Mouse (Mus musculus) kidney, postnatal 36 days (tissue): ENCODE data around the gene Prrx2.

Experiments used
- DNase-seq, 2 experiments: peaks; one replicate each; pipeline ENCODE4 v3.0.0; 2021 to 2022; ENCODE audit warnings: mixed read lengths in 2 of 2

Prrx2 gene

GRCm38 (mm10) chr2:30823385-30824153, 11.2 kb upstream of the Prrx2 start:
- DNase-seq = peak; percentile 57 to 70

- DNase-seq = peak; percentile 62 to 78
Observed at GRCm38 (mm10) chr2:30826825-30827748, 7.7 kb upstream of the Prrx2 start.

- DNase-seq = peak; percentile 94 to 99
Observed at GRCm38 (mm10) chr2:30827749-30828475, 6.9 kb upstream of the Prrx2 start.

GRCm38 (mm10) chr2:30829315-30829714, 5.5 kb upstream of the Prrx2 start:
- peak in 1 of 2 experiments; percentile 57 for DNase-seq

GRCm38 (mm10) chr2:30830283-30830795, 4.4 kb upstream of the Prrx2 start, which contains the start of gene Asb6:
Gene Asb6 (minus strand): TSS chr2:30830333.
- DNase-seq = no peak

GRCm38 (mm10) chr2:30833644-30834043, 1.1 kb upstream of the Prrx2 start:
- DNase-seq = no peak

GRCm38 (mm10) chr2:30836238-30836990, 1.6 kb downstream of the Prrx2 start:
- no peak for DNase-seq

GRCm38 (mm10) chr2:30842615-30843014, 7.8 kb downstream of the Prrx2 start:
- no peak for DNase-seq

- DNase-seq = peak in 1 of 2 experiments; percentile 56
Observed at GRCm38 (mm10) chr2:30845152-30846070, 10.6 kb downstream of the Prrx2 start.

- no peak for DNase-seq
Observed at GRCm38 (mm10) chr2:30846236-30846635, 11.5 kb downstream of the Prrx2 start.

- no peak for DNase-seq
Observed at GRCm38 (mm10) chr2:30846723-30847122, 12.0 kb downstream of the Prrx2 start.

- DNase-seq = no peak
Observed at GRCm38 (mm10) chr2:30848184-30848583, 13.4 kb downstream of the Prrx2 start.

GRCm38 (mm10) chr2:30850581-30850980, 15.8 kb downstream of the Prrx2 start:
- DNase-seq = no peak

GRCm38 (mm10) chr2:30852771-30853313, 18.1 kb downstream of the Prrx2 start:
- no peak for DNase-seq

- DNase-seq = no peak
Observed at GRCm38 (mm10) chr2:30857076-30857475, 22.3 kb downstream of the Prrx2 start.

- no peak for DNase-seq
Observed at GRCm38 (mm10) chr2:30859782-30860181, 25.0 kb downstream of the Prrx2 start.

- DNase-seq = no peak
Observed at GRCm38 (mm10) chr2:30862081-30862480, 27.3 kb downstream of the Prrx2 start.

GRCm38 (mm10) chr2:30863574-30863973, 28.8 kb downstream of the Prrx2 start:
- DNase-seq = peak; percentile 59 to 75

GRCm38 (mm10) chr2:30864968-30865381, 30.2 kb downstream of the Prrx2 start:
- peak in 1 of 2 experiments; percentile 18 for DNase-seq

GRCm38 (mm10) chr2:30865426-30865825, 30.7 kb downstream of the Prrx2 start:
- DNase-seq = no peak
